Mouse (Mus musculus) frontal cortex, postnatal 36 days (tissue): ENCODE measurements around the gene Acbd4.

ENCODE experiments used
- DNase-seq, 2 experiments: peaks; one replicate each; pipeline ENCODE4 v3.0.0; 2022; ENCODE audit warnings: low spot score in 2 of 2

The Acbd4 gene

GRCm38 (mm10) chr11:103141944-103142255, 40.4 kb downstream of the Acbd4 start:
- DNase-seq, result no peak

- peak; percentile 87 to 91 for DNase-seq
Measured at GRCm38 (mm10) chr11:103142441-103143182, 41.1 kb downstream of the Acbd4 start.

- no peak for DNase-seq
Measured at GRCm38 (mm10) chr11:103144309-103145285, 43.1 kb downstream of the Acbd4 start.

GRCm38 (mm10) chr11:103146386-103146785, 44.9 kb downstream of the Acbd4 start:
- DNase-seq, result no peak

- DNase-seq, result no peak
Measured at GRCm38 (mm10) chr11:103147766-103148165, 46.3 kb downstream of the Acbd4 start.

GRCm38 (mm10) chr11:103149771-103150170, 48.3 kb downstream of the Acbd4 start:
- no peak for DNase-seq

GRCm38 (mm10) chr11:103158621-103159478, 57.4 kb downstream of the Acbd4 start:
- DNase-seq, result peak; percentile 93 to 95

GRCm38 (mm10) chr11:103160738-103161137, 59.3 kb downstream of the Acbd4 start:
- DNase-seq, result no peak

GRCm38 (mm10) chr11:103161449-103161848, 60.0 kb downstream of the Acbd4 start:
- no peak for DNase-seq
